Mouse (Mus musculus): Measurements from ENCODE around the gene Cks1b.
"Not testable (repeated sequence)": the region's sequence is repeated elsewhere in the genome, so short reads cannot be mapped to it uniquely, and the experiment has no call there.

The Cks1b gene

DNA sequence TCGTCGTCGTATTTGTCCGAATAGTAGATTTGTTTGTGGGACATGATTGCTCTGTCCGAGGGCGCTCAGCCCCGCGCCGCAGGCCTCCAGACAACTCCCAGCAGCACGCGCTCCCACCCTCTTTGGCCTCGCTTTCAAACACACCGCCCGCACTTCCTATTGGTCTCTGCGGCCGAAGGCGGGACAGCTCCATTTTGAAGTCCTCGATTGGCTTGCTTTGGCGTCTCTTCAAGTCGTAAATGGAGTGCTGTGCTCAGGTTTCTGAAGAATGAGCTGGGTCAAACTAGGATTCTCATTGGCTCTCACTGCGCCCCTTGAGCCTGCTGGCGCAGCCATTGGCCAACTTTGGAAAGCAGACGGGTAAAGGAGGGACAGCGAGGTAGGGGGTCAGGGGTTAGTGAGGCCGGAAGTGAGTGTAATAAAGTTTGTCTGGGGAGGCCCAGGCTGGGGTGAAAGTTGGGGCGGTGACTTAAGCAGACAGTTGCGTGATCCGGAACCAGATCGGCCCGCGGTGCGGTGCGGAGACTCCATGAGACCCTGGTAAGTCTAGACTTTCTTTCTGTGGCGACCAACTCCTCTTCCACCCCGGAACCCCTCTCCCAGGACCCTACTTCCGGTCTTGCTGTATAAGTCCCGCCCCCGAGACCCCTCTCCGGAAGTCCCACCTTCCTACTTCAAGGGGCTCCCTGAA lies at the start of gene Cks1b, which contains the start of gene Shc1:
TSS of gene Cks1b (minus strand) at position 214 of the 691 bp plus-strand sequence.
TSS of gene Shc1 (plus strand) at position 274 of the 691 bp plus-strand sequence.
- DNase-seq, result peak; percentile 98

DNA sequence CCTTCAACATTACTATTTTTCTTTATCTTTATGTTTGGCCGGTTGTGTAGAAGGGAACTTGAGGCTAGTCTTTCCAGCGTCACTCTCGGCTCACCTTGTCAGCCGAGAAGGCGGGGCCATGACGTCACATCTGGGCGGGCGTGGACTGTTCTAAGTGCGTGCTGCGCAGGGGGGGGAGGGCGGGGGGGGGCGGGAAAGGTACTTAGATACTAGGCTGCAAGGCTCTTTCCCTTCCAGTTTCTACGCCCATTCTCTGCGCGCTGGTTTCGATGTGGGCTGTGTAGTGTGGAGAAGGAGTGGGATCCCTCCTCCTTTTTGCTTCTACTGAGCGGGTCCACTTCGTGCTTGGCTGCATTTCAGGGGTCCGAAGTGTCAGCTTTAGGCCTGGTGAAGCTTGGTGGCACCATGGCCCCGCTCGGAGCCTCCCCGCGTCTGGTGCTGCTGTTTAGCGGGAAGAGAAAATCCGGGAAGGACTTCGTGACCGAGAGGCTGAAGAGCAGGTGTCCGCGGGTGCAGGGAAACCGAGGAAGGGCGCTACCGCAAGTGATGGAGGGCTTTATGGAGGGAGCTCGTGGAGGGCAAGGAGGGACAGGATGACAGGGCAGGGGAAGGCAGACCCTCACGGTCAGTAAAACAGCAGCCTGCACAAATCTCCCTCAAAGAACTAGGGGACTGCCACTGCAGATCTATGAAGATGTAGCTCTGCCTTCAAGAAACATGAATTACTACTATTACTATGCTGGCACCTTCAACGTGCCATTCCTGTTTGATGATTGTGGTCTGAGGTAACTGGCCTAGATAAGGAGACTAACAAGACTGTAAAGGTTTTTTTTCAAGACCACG lies 41.0 kb upstream of the Cks1b start:
- peak; percentile 95 for DNase-seq

DNA sequence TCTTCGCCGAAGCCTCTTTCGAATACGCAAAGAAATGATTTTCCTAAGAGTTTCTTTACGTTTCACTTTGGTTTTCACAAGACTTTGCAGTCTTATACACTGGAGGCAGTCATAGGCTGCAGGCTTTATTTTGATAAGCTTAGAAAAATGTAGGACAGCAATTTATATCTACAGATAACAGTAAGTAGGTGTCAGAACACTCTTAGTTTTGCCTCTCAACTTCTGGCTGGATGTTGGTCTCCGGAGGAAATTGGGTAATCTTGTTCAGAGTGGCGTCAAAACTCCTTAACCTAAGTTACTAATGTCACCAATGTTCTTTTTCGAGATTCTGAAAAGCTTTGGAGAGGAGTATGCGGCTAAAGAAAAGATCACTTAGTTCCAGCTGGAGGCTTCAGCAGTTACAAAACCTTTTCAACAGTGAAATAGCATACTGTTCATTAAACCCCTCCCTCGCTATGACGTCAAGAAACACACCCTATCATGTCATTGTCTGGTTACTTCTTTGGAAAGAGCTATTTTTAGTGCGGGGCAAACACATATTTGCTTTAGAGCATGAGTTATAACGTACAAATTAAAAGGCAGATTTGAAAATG lies 40.3 kb upstream of the Cks1b start:
- no peak for DNase-seq

DNA sequence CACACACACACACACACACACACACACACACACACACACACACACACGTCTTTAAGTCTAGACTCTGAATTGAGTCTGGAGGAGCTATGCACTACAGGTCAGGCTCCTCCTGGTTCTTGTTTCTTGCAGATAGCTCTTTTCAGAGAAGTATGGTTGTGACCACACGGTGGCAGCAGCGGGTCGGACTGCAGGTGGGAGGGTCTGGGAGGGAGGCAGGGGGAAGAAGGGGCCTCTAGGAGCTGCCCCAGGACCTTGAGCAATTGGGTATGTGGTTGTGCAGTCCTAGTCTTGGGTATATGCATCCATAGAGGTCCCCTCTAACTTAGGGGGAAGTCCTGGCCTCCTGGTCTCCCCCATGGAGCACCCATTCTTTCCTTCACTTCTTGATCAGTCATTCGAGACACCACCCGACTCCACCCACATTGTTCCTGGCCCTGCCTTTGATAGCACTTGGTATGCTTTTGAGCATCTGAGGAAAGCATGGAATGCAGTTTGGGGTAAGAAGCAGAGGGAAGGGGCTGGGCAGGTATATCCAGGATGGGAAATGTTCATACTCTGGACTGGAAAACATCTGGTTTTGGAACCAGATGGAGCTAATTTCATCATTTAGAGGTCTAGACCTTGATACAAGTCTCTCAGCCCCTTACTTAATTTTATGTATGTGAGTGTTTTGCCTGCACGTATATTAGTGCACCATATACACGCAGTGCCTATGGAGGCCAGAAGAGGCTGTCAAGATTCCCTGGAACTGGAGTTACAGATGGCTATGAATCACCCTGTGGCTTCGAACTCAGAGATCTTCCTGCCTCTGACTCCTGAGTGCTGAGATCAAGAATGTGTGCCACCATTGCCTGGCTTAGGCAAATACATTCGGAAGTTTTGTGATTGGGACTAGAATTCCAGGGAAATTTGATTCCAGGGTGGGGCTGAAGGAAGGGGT lies 38.8 kb upstream of the Cks1b start:
- DNase-seq, result peak; percentile 76

DNA sequence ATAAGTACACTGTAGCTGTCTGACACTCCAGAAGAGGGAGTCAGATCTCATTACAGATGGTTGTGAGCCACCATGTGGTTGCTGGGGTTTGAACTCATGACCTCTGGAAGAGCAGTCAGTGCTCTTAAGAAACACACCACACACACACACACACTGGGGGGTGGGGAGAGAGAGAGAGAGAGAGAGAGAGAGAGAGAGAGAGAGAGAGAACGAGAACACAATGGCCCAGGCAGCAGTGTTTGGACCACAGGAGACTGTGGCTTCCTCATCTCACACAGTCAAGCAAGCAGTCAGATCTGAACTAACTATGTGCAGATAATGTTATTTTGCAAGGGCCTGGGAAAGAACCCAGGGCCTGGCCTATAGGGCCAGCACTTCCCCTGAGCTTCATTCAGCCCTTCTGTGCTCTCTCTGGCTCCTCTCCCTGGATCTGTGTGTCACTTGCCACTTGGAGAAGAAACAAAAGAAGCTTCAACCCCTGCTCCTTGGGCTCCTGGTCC lies 37.7 kb upstream of the Cks1b start:
- no peak for DNase-seq

DNA sequence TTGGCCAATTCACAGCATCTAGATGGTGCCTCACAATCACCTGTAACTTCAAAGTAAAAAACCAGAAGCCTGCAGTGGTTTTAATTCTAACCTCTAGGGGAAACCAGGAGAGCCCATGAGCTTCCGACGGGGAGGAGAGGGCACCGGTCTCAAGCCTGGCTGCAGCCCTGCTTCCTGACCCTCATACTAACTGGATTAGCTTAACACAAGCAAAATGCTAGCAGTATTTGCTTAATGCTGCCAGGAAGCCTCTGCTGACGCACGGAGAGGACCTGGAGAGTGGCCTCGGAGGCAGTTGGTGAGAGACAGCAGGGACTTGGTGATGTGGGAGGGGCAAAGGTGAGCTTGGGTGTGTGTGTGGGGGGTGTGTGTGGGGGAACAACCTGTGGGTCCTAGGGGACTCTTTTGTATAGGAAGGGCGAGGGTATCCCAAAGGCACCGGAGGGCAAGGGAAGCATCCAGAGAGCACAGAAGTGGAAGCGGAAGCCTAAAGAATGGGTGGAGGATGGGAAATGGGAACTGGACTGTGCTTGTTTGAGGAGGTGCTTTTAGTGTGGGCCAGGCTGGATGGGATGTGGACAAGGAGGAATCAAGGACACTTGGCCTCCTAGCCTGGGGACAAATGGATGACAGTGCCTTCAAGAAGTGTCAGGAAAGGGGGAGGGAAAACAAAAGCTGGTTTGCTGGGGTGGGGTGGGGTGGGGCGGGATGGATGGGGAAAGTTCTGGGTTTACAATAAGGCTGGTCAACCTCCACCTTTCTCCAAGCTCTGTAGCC lies 36.4 kb upstream of the Cks1b start, which contains the start of gene Pmvk:
TSS of gene Pmvk (plus strand) at position 141 of the 777 bp plus-strand sequence.
- no peak for DNase-seq

DNA sequence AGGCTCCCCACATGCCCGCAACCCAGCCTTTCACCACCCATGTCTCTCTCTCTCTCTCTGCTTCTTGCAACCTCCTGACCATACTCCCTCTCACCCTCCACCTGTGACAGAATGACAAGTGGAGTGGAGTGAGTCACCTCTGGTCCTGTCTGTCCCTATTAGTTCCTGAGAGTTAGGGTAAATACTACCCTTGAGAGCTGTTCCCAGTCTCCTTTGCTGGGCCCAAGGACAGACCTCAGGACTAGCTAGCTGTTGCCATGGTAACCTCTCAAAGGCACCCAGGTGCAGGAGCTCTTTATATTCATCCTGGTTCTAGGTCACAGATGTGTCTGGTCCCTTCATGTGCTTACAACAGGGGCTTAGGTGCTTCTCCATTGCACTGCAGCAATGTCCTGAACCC lies 33.7 kb upstream of the Cks1b start:
- no peak for DNase-seq

DNA sequence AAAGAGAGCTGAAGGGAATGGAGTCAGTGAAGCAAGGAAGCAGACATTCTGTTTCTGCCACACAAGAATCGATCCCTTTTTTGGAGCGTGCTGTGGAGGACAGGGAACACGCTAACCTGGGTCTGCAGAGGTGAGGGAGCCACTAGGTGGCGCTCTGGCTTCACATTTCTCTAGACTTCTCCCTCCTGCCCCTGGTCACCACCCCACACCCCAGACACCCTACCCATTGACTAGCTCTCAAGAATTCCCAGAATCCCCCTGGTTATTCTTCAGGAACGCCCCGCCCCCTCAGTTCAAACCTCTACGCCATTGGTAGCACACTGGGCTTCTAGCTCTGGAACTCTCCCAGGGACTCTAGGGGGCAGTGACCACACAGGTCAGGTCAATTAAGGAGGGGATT lies 31.4 kb upstream of the Cks1b start:
- DNase-seq, result peak; percentile 78

DNA sequence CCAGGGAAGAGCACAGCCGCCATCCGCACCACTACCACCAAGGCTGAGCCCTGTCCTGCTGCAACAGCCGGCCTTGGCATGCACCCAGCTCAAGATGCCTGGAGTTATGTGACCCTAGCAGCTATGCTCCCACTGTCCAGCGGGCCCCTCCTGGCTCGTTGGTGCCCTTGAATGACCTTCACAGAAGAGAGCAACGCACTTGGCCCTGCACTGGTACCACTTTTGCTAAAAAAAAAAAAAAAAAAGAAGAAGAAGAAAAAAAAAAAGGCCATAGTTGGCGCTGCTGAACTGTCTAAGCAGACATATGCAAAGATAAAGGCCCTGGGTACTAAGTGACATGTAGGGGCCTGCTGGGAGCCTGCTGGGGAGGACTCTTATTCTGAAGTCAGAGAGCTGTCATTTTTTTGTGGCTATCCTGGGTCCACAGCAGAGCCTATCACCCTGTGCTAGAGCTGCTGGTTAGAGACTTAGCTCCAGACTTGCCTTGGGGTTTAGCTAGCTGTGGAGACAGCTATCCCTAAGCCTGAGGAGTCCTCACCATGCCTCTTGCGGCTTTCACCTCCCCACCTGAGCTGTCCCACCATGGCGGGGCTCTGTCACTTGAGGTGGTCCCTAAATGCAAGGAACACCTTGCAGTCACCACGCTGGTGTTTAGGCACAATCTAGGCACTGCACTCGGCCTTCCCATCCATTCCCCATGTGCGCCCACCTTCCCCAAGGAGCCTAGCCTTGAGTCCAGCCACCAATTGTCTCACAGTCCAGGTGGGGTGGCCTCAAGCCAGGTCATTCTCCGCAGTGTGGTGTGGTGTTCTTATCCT lies 30.7 kb upstream of the Cks1b start:
- DNase-seq, result peak; percentile 82

DNA sequence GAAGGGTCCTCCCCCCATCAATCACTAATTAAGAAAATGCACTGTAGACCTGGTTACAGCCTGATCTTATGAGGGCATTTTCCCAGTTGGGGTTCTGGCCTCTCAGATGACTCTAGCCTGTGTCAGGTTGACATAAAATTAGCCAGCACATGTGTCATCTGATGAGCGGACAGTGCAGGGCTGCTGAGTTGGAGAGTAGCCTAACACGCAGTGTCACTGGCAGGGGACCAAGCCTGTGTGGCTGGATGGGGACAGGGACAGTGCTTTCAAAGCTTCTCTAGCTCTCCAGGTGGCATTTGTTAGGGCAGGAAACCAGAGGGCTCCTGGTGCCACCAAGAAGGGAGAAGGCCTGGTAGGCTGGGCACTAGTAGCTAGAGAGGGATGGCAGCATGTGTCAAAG lies 22.5 kb upstream of the Cks1b start:
- DNase-seq, result no peak

DNA sequence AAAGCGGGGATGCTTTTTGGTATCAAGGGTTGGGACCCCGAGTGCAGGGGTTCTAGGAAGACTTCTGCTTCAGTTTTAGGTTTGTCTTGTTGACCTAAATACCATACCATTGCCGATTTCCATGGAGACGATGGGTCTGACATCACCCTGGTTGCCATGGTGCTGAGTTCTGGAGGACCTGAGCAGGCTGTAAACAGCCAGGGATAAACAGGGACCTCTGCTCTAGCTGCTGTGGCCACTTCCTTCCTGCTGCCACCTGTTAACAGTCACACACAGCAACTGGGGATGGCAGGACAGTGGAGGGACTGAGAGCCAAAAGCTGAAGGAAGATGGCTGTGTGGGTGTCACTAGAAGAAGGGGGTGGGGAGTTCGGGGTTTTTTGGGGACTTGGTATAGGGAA lies 19.1 kb upstream of the Cks1b start:
- DNase-seq, result peak; percentile 41

DNA sequence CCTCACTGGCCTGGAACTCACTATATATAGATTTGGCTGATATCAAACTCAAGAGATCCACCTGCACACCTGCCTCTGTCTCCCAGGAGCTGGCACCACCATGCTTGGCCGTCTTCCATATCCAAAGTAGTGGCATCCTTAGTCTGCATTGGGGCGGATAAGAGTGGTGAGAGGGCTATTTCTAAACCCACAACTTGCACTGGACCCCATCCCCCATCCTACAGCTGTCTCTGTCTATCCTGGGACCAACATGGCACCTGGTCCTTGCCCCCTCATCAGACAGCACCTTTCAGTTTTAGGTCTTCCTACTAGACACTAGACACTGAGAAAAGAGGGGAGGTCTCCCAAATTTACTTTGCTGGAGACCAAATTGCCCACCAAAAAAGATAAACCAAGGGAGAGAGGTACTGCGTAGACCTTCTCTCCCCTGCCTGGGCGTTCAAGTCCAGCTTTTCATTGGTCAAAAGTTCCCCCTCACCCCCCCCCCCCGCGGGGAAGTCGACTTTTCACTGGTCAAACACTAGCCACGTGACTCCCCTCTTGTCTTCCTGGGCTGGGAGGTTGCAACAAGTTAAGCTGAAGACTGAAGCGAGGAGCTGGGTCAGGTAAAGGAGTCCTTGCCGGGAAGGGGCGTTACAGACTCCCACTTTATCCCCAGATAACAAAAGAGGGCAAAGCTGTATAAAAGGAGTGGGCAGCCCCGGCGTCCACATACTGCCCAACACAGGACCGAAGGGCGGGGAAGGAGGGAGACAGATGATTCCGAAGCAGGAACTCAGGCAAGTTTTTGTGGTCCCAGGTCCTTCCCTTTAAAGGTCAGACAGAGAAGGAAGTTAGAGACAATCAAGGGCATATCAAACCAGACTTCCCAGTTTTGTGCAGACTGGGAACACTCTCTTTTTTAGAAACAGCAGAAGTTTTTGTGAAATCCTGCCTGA lies 18.3 kb upstream of the Cks1b start, which contains the start of gene Pbxip1:
TSS of gene Pbxip1 (plus strand) at position 531 of the 938 bp plus-strand sequence.
- DNase-seq, result peak; percentile 86

DNA sequence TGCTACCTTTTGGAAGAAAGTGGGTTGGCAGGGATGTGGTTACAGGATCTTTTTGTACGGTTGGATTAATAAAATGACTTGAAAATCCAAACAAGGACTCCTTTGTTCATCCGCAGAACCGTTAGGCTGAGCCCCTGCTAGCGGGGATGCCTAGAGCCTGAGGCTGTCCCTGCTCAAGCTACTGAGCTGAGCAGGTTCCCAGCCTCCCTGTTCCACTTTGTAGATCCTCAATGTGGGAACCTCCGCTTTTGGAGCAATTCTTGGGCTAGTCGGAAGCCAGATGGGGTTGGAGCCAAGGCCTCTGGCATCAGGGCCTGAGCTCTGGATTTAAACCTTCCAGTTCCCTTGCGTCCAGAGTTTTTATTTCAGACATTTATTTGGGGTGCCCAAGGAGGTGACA lies 16.9 kb upstream of the Cks1b start:
- no peak for DNase-seq

DNA sequence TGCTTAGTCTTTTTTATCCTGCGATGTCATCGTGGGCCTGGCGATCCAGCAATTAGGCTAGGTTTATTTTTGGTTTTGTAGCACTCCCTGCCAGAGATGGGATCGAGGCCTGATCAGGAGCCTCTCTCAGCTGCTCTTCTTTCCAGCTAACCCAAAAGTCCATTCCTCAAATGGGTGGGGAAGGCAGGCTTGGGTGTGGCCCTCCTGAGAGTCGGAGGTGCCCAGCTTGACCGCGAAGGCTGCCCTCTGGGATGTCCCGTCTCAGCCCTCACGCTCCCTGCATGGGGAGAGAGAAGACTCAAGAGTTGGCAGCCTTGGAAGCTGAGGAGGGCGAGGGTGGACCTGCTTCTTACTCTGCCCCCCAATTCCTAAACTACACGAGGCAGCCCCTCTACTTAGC lies 16.3 kb upstream of the Cks1b start:
- no peak for DNase-seq

DNA sequence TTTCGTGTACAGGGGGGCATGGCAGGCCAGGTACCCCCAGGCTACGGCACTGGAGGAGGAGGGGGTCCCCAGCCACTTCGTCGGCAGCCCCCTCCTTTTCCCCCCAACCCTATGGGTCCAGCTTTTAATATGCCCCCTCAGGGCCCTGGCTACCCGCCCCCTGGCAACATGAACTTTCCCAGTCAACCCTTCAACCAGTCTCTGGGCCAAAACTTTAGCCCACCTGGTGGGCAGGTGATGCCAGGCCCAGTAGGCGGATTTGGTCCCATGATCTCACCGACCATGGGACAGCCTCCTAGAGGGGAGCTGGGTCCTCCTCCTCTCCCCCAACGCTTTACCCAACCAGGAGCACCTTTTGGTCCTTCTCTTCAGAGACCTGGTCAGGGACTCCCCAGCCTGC lies 14.4 kb upstream of the Cks1b start:
- no peak for DNase-seq

DNA sequence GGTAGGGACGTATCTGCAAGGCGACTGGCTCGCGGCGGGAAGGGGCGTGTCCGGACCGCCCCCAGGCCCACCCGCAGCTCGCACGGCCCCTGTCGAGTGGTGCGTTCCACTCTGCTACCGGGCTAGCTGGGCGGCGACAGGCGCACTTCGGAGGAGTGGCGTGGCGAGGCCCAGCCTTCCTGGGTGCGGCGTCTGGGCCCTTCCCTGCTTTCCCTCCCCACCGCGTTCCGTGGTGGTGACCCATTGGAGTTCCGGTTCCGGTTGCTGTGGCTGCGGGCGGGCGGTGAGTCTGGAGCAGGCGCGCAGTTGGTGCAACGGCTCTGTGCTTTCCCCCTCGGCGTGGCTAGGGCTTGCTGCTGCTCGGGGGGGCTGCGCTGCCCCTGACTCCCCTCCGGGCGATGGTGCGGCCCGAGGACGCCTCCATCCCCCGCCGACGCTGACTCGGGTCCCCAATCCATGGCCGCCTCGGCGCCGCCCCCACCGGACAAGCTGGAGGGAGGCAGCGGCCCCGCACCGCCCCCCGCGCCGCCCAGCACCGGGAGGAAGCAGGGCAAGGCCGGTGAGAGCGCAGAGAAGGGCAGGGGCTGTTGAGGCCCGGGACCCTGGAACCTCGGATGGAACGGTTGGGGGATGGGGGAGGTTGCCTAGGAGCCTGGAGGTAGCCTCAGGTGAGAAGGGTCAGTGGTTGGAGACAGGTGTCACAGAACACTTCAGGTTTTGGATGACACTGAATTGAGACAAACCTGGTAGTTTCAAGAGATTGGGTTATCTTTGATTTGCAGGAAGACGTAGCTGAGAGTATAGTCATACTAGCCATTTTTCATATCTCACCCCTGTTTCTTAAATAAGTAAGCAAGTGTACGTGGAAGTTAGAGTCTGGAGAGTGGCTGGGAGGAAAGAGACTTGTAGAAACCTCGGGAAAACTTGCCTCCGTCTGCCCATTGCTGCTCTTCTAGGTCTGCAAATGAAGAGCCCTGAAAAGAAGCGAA lies 12.3 kb upstream of the Cks1b start, which contains the start of gene Pygo2:
TSS of gene Pygo2 (plus strand) at position 44 of the 989 bp plus-strand sequence.
- DNase-seq, result peak; percentile 97

DNA sequence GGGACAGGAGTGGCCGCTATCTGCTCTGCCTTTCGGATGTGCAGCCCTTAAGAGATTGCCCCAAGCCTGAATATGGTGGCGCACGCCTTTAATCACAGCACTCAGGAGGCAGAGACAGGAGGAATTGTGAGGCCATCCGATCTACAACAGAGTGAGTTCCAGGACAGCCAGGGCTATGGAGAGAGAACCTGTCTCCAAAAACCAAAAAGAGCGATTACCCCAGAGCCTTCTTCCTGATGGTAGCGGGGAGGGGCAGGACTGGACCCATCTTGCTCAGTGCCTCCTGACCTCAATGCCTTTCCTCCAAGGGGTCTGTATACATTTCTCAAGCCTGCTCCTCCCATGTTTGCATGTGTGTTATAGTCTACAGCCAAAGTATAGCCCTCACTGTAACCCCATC lies 10.8 kb upstream of the Cks1b start:
- DNase-seq, result not testable (repeated sequence)

DNA sequence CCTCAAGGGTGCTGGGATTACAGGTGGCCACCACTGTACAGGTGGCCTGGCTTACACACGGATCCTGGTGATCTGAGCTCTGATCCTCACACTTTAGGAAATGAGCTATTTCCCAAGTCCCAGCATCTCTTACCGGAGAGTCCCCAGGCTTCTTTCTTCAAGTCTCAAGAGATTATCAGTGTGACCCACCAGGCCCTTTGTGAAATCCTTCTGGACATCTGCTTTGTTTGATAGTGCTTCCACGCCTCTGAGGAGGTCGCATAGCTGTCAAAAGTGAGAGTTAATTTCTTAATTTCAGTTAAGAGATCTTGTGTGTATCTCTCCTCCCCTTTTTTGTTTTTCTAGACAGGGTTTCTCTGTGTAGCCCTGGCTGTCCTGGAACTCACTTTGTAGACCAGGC lies 7.7 kb upstream of the Cks1b start:
- no peak for DNase-seq

Data from kidney, postnatal 14 days (tissue).